Mouse (Mus musculus): ENCODE measurements around the gene Rbm45. TPM values are rescaled to one million over a fixed set of nuclear protein-coding genes. Genes with fewer than 3 reads are reported as not detected.

Gene Rbm45
- polyA plus RNA-seq, 1 experiment, result 24.1 TPM

GRCm38 (mm10) chr2:76412924-76413323 is 43.1 kb downstream of the Rbm45 start:
- Histone ChIP-seq H3K27me3 (ENCODE audit: control insufficient read depth, insufficient read depth, insufficient read length) (no peaks in the 10 kb centered on the region), H3ac (ENCODE audit: control insufficient read depth, insufficient read length, low read depth) (no peak overlapping the region), H3K79me3 (ENCODE audit: low read depth) (no peaks in the 10 kb centered on the region), H3K4me3 (ENCODE audit: insufficient read depth, poor library complexity, severe bottlenecking) (no peak overlapping the region), H3K79me2 (ENCODE audit: control insufficient read depth, insufficient read depth) (no peaks in the 10 kb centered on the region), H3K36me3 (ENCODE audit: control insufficient read depth, insufficient read depth) (no peaks in the 10 kb centered on the region)
- TF ChIP-seq FOSL1 (IDR thresholded peaks at IDR 0.05; ENCODE audit: insufficient read depth, low read length, poor library complexity, severe bottlenecking) (no peak), MYOG (IDR thresholded peaks at IDR 0.05; ENCODE audit: control insufficient read depth, extremely low read depth, insufficient read length) (no peak), CTCF (IDR thresholded peaks at IDR 0.05; ENCODE audit: control insufficient read depth, insufficient read depth, insufficient read length) (no peak), USF1 (IDR thresholded peaks at IDR 0.05; ENCODE audit: low read depth) (no peak), MYOD1 (IDR thresholded peaks at IDR 0.05; ENCODE audit: control insufficient read depth, insufficient read length, low read depth) (no peak), CEBPB (IDR thresholded peaks at IDR 0.05; ENCODE audit: low read depth) (no peak), MAX (IDR thresholded peaks at IDR 0.05) (no peak)

GRCm38 (mm10) chr2:76417446-76418141 is 47.8 kb downstream of the Rbm45 start:
- Histone ChIP-seq H3K27me3 (ENCODE audit: control insufficient read depth, insufficient read depth, insufficient read length) (no peaks in the 10 kb centered on the region), H3K79me2 (ENCODE audit: control insufficient read depth, insufficient read depth) (no peaks in the 10 kb centered on the region), H3K4me3 (ENCODE audit: insufficient read depth, poor library complexity, severe bottlenecking) (no peak overlapping the region), H3K36me3 (ENCODE audit: control insufficient read depth, insufficient read depth) (no peaks in the 10 kb centered on the region), H3K79me3 (ENCODE audit: low read depth) (no peaks in the 10 kb centered on the region), H3ac (ENCODE audit: control insufficient read depth, insufficient read length, low read depth) (no peak overlapping the region)
- TF ChIP-seq FOSL1 (IDR thresholded peaks at IDR 0.05; ENCODE audit: insufficient read depth, low read length, poor library complexity, severe bottlenecking), result no peak
- TF ChIP-seq MAX (IDR thresholded peaks at IDR 0.05), result no peak
- no peak for TF ChIP-seq MYOD1 (IDR thresholded peaks at IDR 0.05; ENCODE audit: control insufficient read depth, insufficient read length, low read depth)
- TF ChIP-seq CEBPB (IDR thresholded peaks at IDR 0.05; ENCODE audit: low read depth), result no peak
- no peak for TF ChIP-seq USF1 (IDR thresholded peaks at IDR 0.05; ENCODE audit: low read depth)
- no peak for TF ChIP-seq MYOG (IDR thresholded peaks at IDR 0.05; ENCODE audit: control insufficient read depth, extremely low read depth, insufficient read length)
- no peak for TF ChIP-seq CTCF (IDR thresholded peaks at IDR 0.05; ENCODE audit: control insufficient read depth, insufficient read depth, insufficient read length)

GRCm38 (mm10) chr2:76418142-76418518 is 48.3 kb downstream of the Rbm45 start:
- TF ChIP-seq CTCF (IDR thresholded peaks at IDR 0.05; ENCODE audit: control insufficient read depth, insufficient read depth, insufficient read length) (no peak), FOSL1 (IDR thresholded peaks at IDR 0.05; ENCODE audit: insufficient read depth, low read length, poor library complexity, severe bottlenecking) (no peak), MAX (IDR thresholded peaks at IDR 0.05) (no peak), CEBPB (IDR thresholded peaks at IDR 0.05; ENCODE audit: low read depth) (no peak), MYOD1 (IDR thresholded peaks at IDR 0.05; ENCODE audit: control insufficient read depth, insufficient read length, low read depth) (no peak), USF1 (IDR thresholded peaks at IDR 0.05; ENCODE audit: low read depth) (no peak), MYOG (IDR thresholded peaks at IDR 0.05; ENCODE audit: control insufficient read depth, extremely low read depth, insufficient read length) (no peak)
- Histone ChIP-seq H3K79me2 (ENCODE audit: control insufficient read depth, insufficient read depth) (no peaks in the 10 kb centered on the region), H3K4me3 (ENCODE audit: insufficient read depth, poor library complexity, severe bottlenecking) (no peak overlapping the region), H3ac (ENCODE audit: control insufficient read depth, insufficient read length, low read depth) (no peak overlapping the region), H3K79me3 (ENCODE audit: low read depth) (no peaks in the 10 kb centered on the region), H3K36me3 (ENCODE audit: control insufficient read depth, insufficient read depth) (no peaks in the 10 kb centered on the region), H3K27me3 (ENCODE audit: control insufficient read depth, insufficient read depth, insufficient read length) (no peaks in the 10 kb centered on the region)

GRCm38 (mm10) chr2:76421411-76421924 is 51.7 kb downstream of the Rbm45 start:
- Histone ChIP-seq H3K79me2 (ENCODE audit: control insufficient read depth, insufficient read depth) (no peaks in the 10 kb centered on the region), H3K27me3 (ENCODE audit: control insufficient read depth, insufficient read depth, insufficient read length) (no peaks in the 10 kb centered on the region), H3K36me3 (ENCODE audit: control insufficient read depth, insufficient read depth) (no peaks in the 10 kb centered on the region), H3K79me3 (ENCODE audit: low read depth) (no peaks in the 10 kb centered on the region), H3ac (ENCODE audit: control insufficient read depth, insufficient read length, low read depth) (no peak overlapping the region), H3K4me3 (ENCODE audit: insufficient read depth, poor library complexity, severe bottlenecking) (no peak overlapping the region)
- no peak for TF ChIP-seq CTCF (IDR thresholded peaks at IDR 0.05; ENCODE audit: control insufficient read depth, insufficient read depth, insufficient read length)
- no peak for TF ChIP-seq CEBPB (IDR thresholded peaks at IDR 0.05; ENCODE audit: low read depth)
- no peak for TF ChIP-seq USF1 (IDR thresholded peaks at IDR 0.05; ENCODE audit: low read depth)
- no peak for TF ChIP-seq MYOG (IDR thresholded peaks at IDR 0.05; ENCODE audit: control insufficient read depth, extremely low read depth, insufficient read length)
- TF ChIP-seq MYOD1 (IDR thresholded peaks at IDR 0.05; ENCODE audit: control insufficient read depth, insufficient read length, low read depth), result no peak
- TF ChIP-seq FOSL1 (IDR thresholded peaks at IDR 0.05; ENCODE audit: insufficient read depth, low read length, poor library complexity, severe bottlenecking), result no peak
- TF ChIP-seq MAX (IDR thresholded peaks at IDR 0.05), result no peak

GRCm38 (mm10) chr2:76426816-76427215 is 57.0 kb downstream of the Rbm45 start:
- Histone ChIP-seq H3K27me3 (ENCODE audit: control insufficient read depth, insufficient read depth, insufficient read length) (no peaks in the 10 kb centered on the region), H3K79me3 (ENCODE audit: low read depth) (no peaks in the 10 kb centered on the region), H3K36me3 (ENCODE audit: control insufficient read depth, insufficient read depth) (no peaks in the 10 kb centered on the region), H3ac (ENCODE audit: control insufficient read depth, insufficient read length, low read depth) (no peak overlapping the region), H3K79me2 (ENCODE audit: control insufficient read depth, insufficient read depth) (no peaks in the 10 kb centered on the region), H3K4me3 (ENCODE audit: insufficient read depth, poor library complexity, severe bottlenecking) (no peak overlapping the region)
- TF ChIP-seq CEBPB (IDR thresholded peaks at IDR 0.05; ENCODE audit: low read depth) (no peak), USF1 (IDR thresholded peaks at IDR 0.05; ENCODE audit: low read depth) (no peak), MYOD1 (IDR thresholded peaks at IDR 0.05; ENCODE audit: control insufficient read depth, insufficient read length, low read depth) (no peak), CTCF (IDR thresholded peaks at IDR 0.05; ENCODE audit: control insufficient read depth, insufficient read depth, insufficient read length) (no peak), MAX (IDR thresholded peaks at IDR 0.05) (no peak), MYOG (IDR thresholded peaks at IDR 0.05; ENCODE audit: control insufficient read depth, extremely low read depth, insufficient read length) (no peak), FOSL1 (IDR thresholded peaks at IDR 0.05; ENCODE audit: insufficient read depth, low read length, poor library complexity, severe bottlenecking) (no peak)
